Mouse (Mus musculus) hindbrain, embryonic 14.5 days (tissue): ENCODE data around the gene Gm21190. TPM values are rescaled to one million over a fixed set of nuclear protein-coding genes. Genes with fewer than 3 reads are reported as not detected.
A peak's percentile ranks its signal among the peaks of the same experiment; 100 is the strongest.
"Not testable (repeated sequence)": the region's sequence is repeated elsewhere in the genome, so short reads cannot be mapped to it uniquely, and the experiment has no call there.

Source experiments
- ATAC-seq: fragments of 200-750 bp; cut with Nextera tagmentation; 2 replicates; pipeline ENCODE4 v1.8.0; 2017; ENCODE audit warnings: moderate number of reproducible peaks, mild to moderate bottlenecking, moderate TSS enrichment, moderate library complexity; ENCODE audit not compliant: low FRiP score
- DNase-seq: peaks from one replicate; pipeline ENCODE4 v3.0.0-alpha.2; 2015; ENCODE audit warnings: low spot score
- H3K27ac ChIP-seq: fragments of 300-500 bp; sonication (generic); 2 replicates; pipeline ENCODE4 v1.5.1; 2014; ENCODE audit warnings: mild to moderate bottlenecking, moderate library complexity
- H3K27me3 ChIP-seq: fragments of 300-500 bp; sonication (generic); 2 replicates; pipeline ENCODE4 v1.6.1; 2014; ENCODE audit warnings: mild to moderate bottlenecking, low read length, mixed read lengths; ENCODE audit not compliant: control insufficient read depth, insufficient read depth
- H3K36me3 ChIP-seq: fragments of 300-500 bp; sonication (generic); replicated peaks from 2 replicates; pipeline ENCODE4 v1.6.1; 2014; ENCODE audit not compliant: control insufficient read depth, insufficient read depth
- H3K4me1 ChIP-seq: fragments of 300-500 bp; sonication (generic); replicated peaks from 2 replicates; pipeline ENCODE4 v1.6.1; 2014; ENCODE audit warnings: antibody characterized with exemption, low read length, mixed read lengths; ENCODE audit not compliant: control insufficient read depth, insufficient read depth
- H3K4me2 ChIP-seq: fragments of 300-500 bp; sonication (generic); replicated peaks from 2 replicates; pipeline ENCODE4 v1.6.1; 2014; ENCODE audit warnings: mild to moderate bottlenecking, moderate library complexity
- H3K4me3 ChIP-seq: fragments of 300-500 bp; sonication (generic); replicated peaks from 2 replicates; pipeline ENCODE4 v1.5.1; 2014; ENCODE audit warnings: mild to moderate bottlenecking, low read length
- H3K9ac ChIP-seq: fragments of 300-500 bp; sonication (generic); 2 replicates; pipeline ENCODE4 v1.6.1; 2014
- H3K9me3 ChIP-seq: fragments of 300-500 bp; sonication (generic); 2 replicates; pipeline ENCODE4 v1.6.1; 2016; ENCODE audit warnings: low read length; ENCODE audit not compliant: control insufficient read depth
- WGBS: fragments of 180-500 bp; shearing (Covaris S2); extraction: QIAGEN DNeasy Blood & Tissue Kit; methylation state at CpG from one replicate; pipeline ENCODE4 v1.1.7; 2014; 5-methylcytosine and 5-hydroxymethylcytosine counted together
- polyA plus RNA-seq: library from polyadenylated mRNA; unstranded; fragments of >200 nt; fragmentation: Nextera tagmentation; extraction: Ambion mirVana; gene quantifications from 2 replicates; pipeline ENCODE4 v1.2.1, GENCODE M21; 2014

The Gm21190 gene
- polyA plus RNA-seq, 1 experiment from 2014 or later = not detected

DNA sequence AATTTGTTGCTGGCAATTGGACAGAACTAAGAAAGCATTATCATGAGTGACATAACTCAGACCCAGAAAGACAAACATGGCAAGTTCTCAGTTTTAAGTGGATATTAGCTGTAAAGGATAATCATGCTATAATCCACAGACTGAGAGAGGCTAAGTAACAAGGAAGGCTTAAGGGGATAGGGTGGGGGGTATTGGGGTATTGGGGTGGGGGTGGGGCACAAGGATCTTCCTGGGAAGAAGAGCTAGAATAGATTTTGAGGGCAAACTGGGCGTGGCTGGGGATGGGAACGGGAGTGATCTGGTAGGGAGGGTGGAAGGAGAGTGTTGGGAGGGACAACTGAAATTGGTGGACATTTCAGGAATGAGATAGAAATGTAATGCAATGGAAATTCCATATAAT, 7.0 kb downstream of the Gm21190 start:
- H3K4me3 ChIP-seq, H3K27me3 ChIP-seq, H3K4me1 ChIP-seq, H3K36me3 ChIP-seq, H3K9ac ChIP-seq, H3K4me2 ChIP-seq, H3K9me3 ChIP-seq, H3K27ac ChIP-seq: not testable (repeated sequence)
- 0 out of 2 replicates have a peak, but pooled peaks have one; percentile 59 for ATAC-seq
- 41% methylated on average over 2 of the region's 2 CpGs for WGBS
- DNase-seq = peak; percentile 14

DNA sequence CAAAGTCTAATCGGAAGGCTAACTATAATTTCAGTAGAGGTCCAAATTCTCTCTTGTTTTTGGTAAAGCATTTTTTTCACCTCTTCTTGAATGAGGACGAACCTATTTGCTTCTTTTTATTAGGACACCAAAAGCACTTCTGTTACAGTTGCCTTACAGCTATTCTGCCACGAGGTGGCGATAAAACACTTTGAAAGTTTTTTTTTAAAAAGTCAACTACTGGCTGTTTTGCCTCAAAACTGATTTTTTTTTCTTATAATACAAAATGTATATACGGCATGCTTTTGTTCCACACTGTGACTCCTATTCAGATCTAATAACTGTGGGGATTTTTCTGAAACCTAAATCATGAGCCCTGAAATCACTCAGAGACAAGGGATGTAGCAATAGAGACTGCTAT, 8.6 kb downstream of the Gm21190 start:
- H3K36me3 ChIP-seq, ATAC-seq, H3K4me3 ChIP-seq, H3K9ac ChIP-seq, H3K4me2 ChIP-seq, H3K27ac ChIP-seq, H3K27me3 ChIP-seq, H3K4me1 ChIP-seq, H3K9me3 ChIP-seq, DNase-seq: not testable (repeated sequence)
- 22% methylated on average over 5 of the region's 5 CpGs for WGBS

GRCm38 (mm10) chr5:15517150-15517549, 11.9 kb downstream of the Gm21190 start:
- H3K4me1 ChIP-seq, H3K4me2 ChIP-seq, H3K4me3 ChIP-seq, H3K9me3 ChIP-seq, H3K27ac ChIP-seq, H3K27me3 ChIP-seq, H3K9ac ChIP-seq, H3K36me3 ChIP-seq: not testable (repeated sequence)
- 79% methylated on average over 2 of the region's 2 CpGs for WGBS
- peak; percentile 43; the same call in 1 of the 2 replicates for ATAC-seq
- DNase-seq = peak; percentile 21

GRCm38 (mm10) chr5:15512236-15512635, 16.8 kb downstream of the Gm21190 start:
- H3K4me3 ChIP-seq, H3K27me3 ChIP-seq, H3K4me2 ChIP-seq, H3K4me1 ChIP-seq, H3K9ac ChIP-seq, DNase-seq, H3K36me3 ChIP-seq, H3K27ac ChIP-seq: not testable (repeated sequence)
- peaks cover 35% of the 10 kb centered on the region for H3K9me3 ChIP-seq
- peak; percentile 70; the same call in 1 of the 2 replicates for ATAC-seq
- WGBS = 70% methylated on average over 3 of the region's 3 CpGs

DNA sequence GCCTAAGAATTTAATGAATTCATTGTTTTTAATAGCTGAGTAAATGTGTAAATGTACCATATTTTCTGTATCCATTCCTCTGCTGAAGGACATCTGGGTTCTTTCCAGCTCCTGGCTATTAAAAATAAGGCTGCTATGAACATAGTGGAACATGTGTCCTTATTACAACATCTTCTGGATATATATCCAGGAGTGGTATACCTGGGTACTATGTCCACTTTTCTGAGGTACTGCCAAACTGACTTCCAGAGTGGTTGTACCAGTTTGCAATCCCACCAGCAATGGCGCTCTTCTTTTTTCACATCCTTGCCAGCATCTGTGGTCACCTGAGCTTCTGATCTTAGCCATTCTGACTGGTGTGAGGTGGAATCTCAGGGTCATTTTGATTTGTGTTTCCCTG, 19.1 kb downstream of the Gm21190 start:
- H3K4me1 ChIP-seq, H3K27ac ChIP-seq, H3K4me2 ChIP-seq, H3K4me3 ChIP-seq, H3K27me3 ChIP-seq, H3K36me3 ChIP-seq, H3K9ac ChIP-seq, DNase-seq: not testable (repeated sequence)
- 89% methylated on average over 1 of the region's 1 CpGs for WGBS
- H3K9me3 ChIP-seq = peaks cover 46% of the 10 kb centered on the region
- ATAC-seq = 0 out of 2 replicates have a peak, but pooled peaks have one; percentile 59

- H3K4me1 ChIP-seq, H3K36me3 ChIP-seq, H3K4me3 ChIP-seq, H3K27me3 ChIP-seq, ATAC-seq, H3K27ac ChIP-seq, H3K4me2 ChIP-seq, H3K9ac ChIP-seq, DNase-seq: not testable (repeated sequence)
- H3K9me3 ChIP-seq = peaks cover 46% of the 10 kb centered on the region
- 69% methylated on average over 6 of the region's 6 CpGs for WGBS
These were observed 20.3 kb downstream of the Gm21190 start for GRCm38 (mm10) chr5:15508460-15509451.

DNA sequence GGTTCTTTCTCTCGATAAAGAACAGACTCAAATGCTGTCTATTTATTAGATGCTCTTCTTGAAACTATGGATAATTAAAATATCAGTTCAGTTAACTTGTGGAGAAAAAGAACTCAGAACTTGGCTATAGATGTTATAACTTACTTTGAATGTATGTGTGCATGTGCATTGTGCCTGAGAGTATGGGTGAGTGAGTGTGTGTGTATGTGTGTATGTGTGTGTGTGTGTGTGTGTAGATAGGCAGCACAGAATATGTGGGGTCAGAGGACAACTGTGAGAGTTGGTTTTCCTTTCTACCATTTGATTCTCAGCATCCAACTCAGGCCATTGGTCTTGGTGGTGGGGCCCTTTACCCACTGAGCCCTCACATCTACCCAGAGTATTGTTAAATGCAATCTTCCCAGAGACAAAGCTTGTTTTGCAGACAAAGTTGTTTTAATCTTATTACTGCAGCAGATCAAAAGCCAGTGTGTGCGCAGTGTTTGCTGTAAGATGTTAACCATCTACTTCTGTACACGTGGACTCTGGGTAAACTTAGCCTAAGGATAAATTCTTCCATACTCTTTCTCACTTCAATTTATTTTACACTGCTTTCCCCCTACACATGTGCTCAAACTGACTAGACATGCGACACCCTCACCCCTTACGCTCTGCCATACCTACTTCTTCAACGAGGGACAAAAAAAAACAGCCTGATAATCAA, 21.1 kb downstream of the Gm21190 start:
- not testable (repeated sequence) for H3K9ac ChIP-seq, H3K4me2 ChIP-seq, H3K36me3 ChIP-seq, H3K27me3 ChIP-seq, H3K4me3 ChIP-seq, H3K27ac ChIP-seq, H3K4me1 ChIP-seq
- DNase-seq = peak; percentile 27
- 71% methylated on average over 6 of the region's 6 CpGs for WGBS
- ATAC-seq = peak; percentile 64; the same call in 1 of the 2 replicates
- peaks cover 43% of the 10 kb centered on the region for H3K9me3 ChIP-seq

DNA sequence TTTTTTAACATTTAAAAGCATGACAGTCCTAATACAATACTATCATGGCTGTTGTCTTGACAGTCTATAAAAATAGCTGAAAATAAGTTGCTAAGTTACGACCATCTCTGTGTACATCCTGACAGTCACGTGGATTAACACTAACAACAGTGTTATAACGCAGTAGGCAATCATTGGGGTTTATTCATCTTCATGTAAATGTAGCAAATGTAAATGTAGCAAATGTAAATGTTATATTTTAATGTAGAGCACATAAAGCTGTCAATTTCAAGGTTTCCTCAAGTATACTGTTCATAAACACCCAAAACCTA, 21.8 kb downstream of the Gm21190 start:
- ATAC-seq (peak; percentile 53; the same call in 1 of the 2 replicates), DNase-seq (no peak)
- Histone ChIP-seq H3K4me1 (no peaks in the 10 kb centered on the region), H3K27me3 (no peaks in the 10 kb centered on the region), H3K36me3 (no peaks in the 10 kb centered on the region), H3K27ac (no peak overlapping the region), H3K4me3 (no peak overlapping the region), H3K9ac (no peak overlapping the region), H3K4me2 (no peak overlapping the region), H3K9me3 (peaks cover 43% of the 10 kb centered on the region)
- WGBS = 72% methylated on average over 3 of the region's 3 CpGs

GRCm38 (mm10) chr5:15506575-15507308, 22.3 kb downstream of the Gm21190 start:
- no peaks in the 10 kb centered on the region for H3K27me3 ChIP-seq
- ATAC-seq = peak; percentile 80
- no peaks in the 10 kb centered on the region for H3K4me1 ChIP-seq
- H3K36me3 ChIP-seq = no peaks in the 10 kb centered on the region
- peaks cover 40% of the 10 kb centered on the region for H3K9me3 ChIP-seq
- DNase-seq = peak; percentile 60
- H3K4me2 ChIP-seq = 0 out of 2 replicates have a peak overlapping the region, but pooled peaks have one; percentile 13
- WGBS = 51% methylated on average over 16 of the region's 16 CpGs
- no peak overlapping the region for H3K9ac ChIP-seq
- H3K27ac ChIP-seq = no peak overlapping the region
- no peak overlapping the region for H3K4me3 ChIP-seq
